In the genomic region with DNA sequence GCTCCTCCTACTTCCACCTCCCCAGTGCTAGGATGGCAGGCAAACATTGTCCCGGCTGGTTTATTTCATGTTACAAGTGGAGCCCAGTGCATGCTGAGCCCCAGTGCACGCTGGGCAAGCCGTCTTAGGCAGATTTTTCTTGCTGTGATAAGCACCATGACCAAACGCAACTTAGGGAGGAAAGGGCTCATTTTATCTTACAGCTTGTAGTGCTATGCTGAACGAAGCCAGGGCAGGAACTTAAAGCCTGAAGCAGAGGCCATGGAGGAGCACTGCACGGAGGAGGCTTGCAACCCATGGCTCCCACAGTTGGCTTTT, we compare ENCODE assay signal across 10 mouse cellular contexts. TPM values are rescaled to one million over a fixed set of nuclear protein-coding genes. Genes with fewer than 3 reads are reported as not detected.
DNase-seq lines count a peak whose midpoint lies in the region; ATAC-seq and TF ChIP-seq lines count a peak whose summit lies in the region.
"Had no signal": no experiment of that assay in that cellular context is flagged by ENCODE, and none has a peak within 500 bp of the region (broad histone marks: within the 10 kb centered on the region; RNA-seq: fewer than 3 reads in every experiment).

No protein-coding gene starts in this region.

- peaks cover 24% of the 10 kb centered on the region for H3K36me3 ChIP-seq in heart, postnatal 0 days (replicated peaks; ENCODE audit: control insufficient read depth, insufficient read depth, low read length)
- no peaks in the 10 kb centered on the region for H3K36me3 ChIP-seq in heart, adult 2 months (ENCODE audit: control insufficient read depth, insufficient read depth, low read length)
- peaks cover 23% of the 10 kb centered on the region for H3K36me3 ChIP-seq in ES-E14 (ENCODE audit: control insufficient read depth, insufficient read depth, low read length, poor library complexity, severe bottlenecking)
- H3K36me3 ChIP-seq in liver, embryonic 15.5 days (replicated peaks), result peaks cover 39% of the 10 kb centered on the region

- no peak for TF ChIP-seq EP300 in heart, postnatal 0 days (IDR thresholded peaks at IDR 0.05; ENCODE audit: low read depth)
- no peak for TF ChIP-seq EP300 in heart, adult 2 months (IDR thresholded peaks at IDR 0.05; ENCODE audit: insufficient read depth, low read depth, low read length)

- H3K27me3 ChIP-seq in heart, postnatal 0 days (ENCODE audit: control insufficient read depth, insufficient read depth, low read length), result no peaks in the 10 kb centered on the region
- H3K27me3 ChIP-seq in heart, adult 2 months (ENCODE audit: control insufficient read depth, insufficient read depth, low read length), result no peaks in the 10 kb centered on the region
- H3K27me3 ChIP-seq in liver, embryonic 15.5 days, result no peaks in the 10 kb centered on the region
- H3K27me3 ChIP-seq: lung, embryonic 15.5 days had no signal

- intact Hi-C loops in heart, adult 2 months (cut with DNase I), result loop anchor here (5.0 kb wide), 1 partner anchor 125 kb away; a partner anchor contains a TSS

- no peak for TF ChIP-seq CTCF in heart, postnatal 0 days (IDR thresholded peaks at IDR 0.05; ENCODE audit: low read depth)
- no peak for TF ChIP-seq CTCF in heart, adult 2 months (IDR thresholded peaks at IDR 0.05)

- peak overlapping the region; percentile 3; the same call in 1 of the 2 replicates for H3K27ac ChIP-seq in heart, postnatal 0 days (ENCODE audit: low read depth)
- no peak overlapping the region for H3K27ac ChIP-seq in heart, adult 2 months
- no peak overlapping the region for H3K27ac ChIP-seq in ES-E14 (ENCODE audit: insufficient read depth, low read depth, low read length, poor library complexity, severe bottlenecking)
- H3K27ac ChIP-seq in liver, embryonic 15.5 days (replicated peaks), result peak overlapping the region; percentile 74
- H3K27ac ChIP-seq: lung, embryonic 15.5 days had no signal

- DNase-seq in embryo, embryonic 10.5 days (ENCODE audit: low spot score), result peak; percentile 13
- DNase-seq in embryo, embryonic 9.5 days (ENCODE audit: extremely low spot score), result no peak
- DNase-seq in heart, postnatal 0 days (ENCODE audit: low spot score), result no peak
- DNase-seq in heart, adult 2 months, result no peak
- DNase-seq in ES-E14 (ENCODE audit: low read depth, low spot score), result no peak
- DNase-seq in urinary bladder, postnatal 36 days (ENCODE audit: low spot score in 2 of 2), result no peak

- TF ChIP-seq POLR2A in heart, adult 2 months (IDR thresholded peaks at IDR 0.05; ENCODE audit: insufficient read depth, low read depth, low read length), result no peak

- ATAC-seq in heart, postnatal 0 days (ENCODE audit: insufficient read depth, low read depth), result no peak; the same call in 1 of the 2 replicates
- peak; percentile 20 for ATAC-seq in liver, embryonic 15.5 days (ENCODE audit: insufficient read depth)
- no peak for ATAC-seq in monocyte, adult 5-6 weeks (replicated peaks; ENCODE audit: insufficient number of reproducible peaks, low FRiP score, low TSS enrichment, poor library complexity, severe bottlenecking)

- H3K79me2 ChIP-seq in heart, adult 2 months (replicated peaks; ENCODE audit: control insufficient read depth, insufficient read depth, low read length), result peaks cover 3% of the 10 kb centered on the region; the same call in 1 of the 2 replicates

- 8% methylated on average over 6 of the region's 6 CpGs for WGBS in heart, postnatal 0 days
- WGBS in heart, adult 2 months, result 16% methylated on average over 6 of the region's 6 CpGs
- WGBS in liver, embryonic 15.5 days (ENCODE audit: insufficient replicate concordance), result 5% methylated on average over 6 of the region's 6 CpGs

- no peaks in the 10 kb centered on the region for H3K9me3 ChIP-seq in heart, postnatal 0 days (replicated peaks; ENCODE audit: control insufficient read depth, low read length)
- no peaks in the 10 kb centered on the region; the same call in 1 of the 2 replicates for H3K9me3 ChIP-seq in ES-E14 (ENCODE audit: control insufficient read depth, insufficient read depth, low read depth, low read length)
- no peaks in the 10 kb centered on the region for H3K9me3 ChIP-seq in liver, embryonic 15.5 days (replicated peaks)
- H3K9me3 ChIP-seq: lung, embryonic 15.5 days had no signal

- H3K4me1 ChIP-seq in heart, postnatal 0 days (ENCODE audit: control insufficient read depth, insufficient read depth), result peaks cover 9% of the 10 kb centered on the region
- H3K4me1 ChIP-seq in heart, adult 2 months (ENCODE audit: control insufficient read depth, insufficient read depth, low read length), result peaks cover 5% of the 10 kb centered on the region
- no peaks in the 10 kb centered on the region; a peak in 1 of 4 replicates for H3K4me1 ChIP-seq in ES-E14 (ENCODE audit: control insufficient read depth in 2 of 2, insufficient read depth in 2 of 2, low read length in 2 of 2, poor library complexity in 1 of 2)
- peaks cover 28% of the 10 kb centered on the region for H3K4me1 ChIP-seq in liver, embryonic 15.5 days (replicated peaks)

- in situ Hi-C loops in ES-E14 (cut with MboI; ENCODE audit: low sequenced_read_pairs in 2 of 2, unreplicated experiment in 2 of 2), result loop anchor here in 1 of 2 experiments (10.0 kb wide), 1 partner anchor 93 kb away; no protein-coding TSS in a partner anchor

- no peak overlapping the region for H3K4me3 ChIP-seq in heart, postnatal 0 days (ENCODE audit: low read depth, low read length)
- no peak overlapping the region for H3K4me3 ChIP-seq in heart, adult 2 months
- H3K4me3 ChIP-seq in ES-E14 (ENCODE audit: insufficient read depth in 1 of 2, low read depth in 1 of 2, low read length in 2 of 2, poor library complexity in 1 of 2, severe bottlenecking in 1 of 2), result no peak overlapping the region
- 0 out of 2 replicates have a peak overlapping the region, but pooled peaks have one; percentile 0 for H3K4me3 ChIP-seq in liver, embryonic 15.5 days (replicated peaks)
- H3K4me3 ChIP-seq: lung, embryonic 15.5 days; myocyte had no signal

- no peak overlapping the region; the same call in 1 of the 2 replicates for H3K9ac ChIP-seq in heart, postnatal 0 days (replicated peaks; ENCODE audit: low read depth, low read length)
- no peak overlapping the region for H3K9ac ChIP-seq in heart, adult 2 months (ENCODE audit: low read depth, low read length)
- H3K9ac ChIP-seq in ES-E14 (ENCODE audit: insufficient read depth, low read depth, low read length, poor library complexity, severe bottlenecking), result peak overlapping the region; percentile 13; the same call in 1 of the 2 replicates
- H3K9ac ChIP-seq in liver, embryonic 15.5 days, result peak overlapping the region; percentile 37; the same call in 1 of the 2 replicates
- H3K9ac ChIP-seq: lung, embryonic 15.5 days had no signal

- no peak overlapping the region; the same call in 1 of the 2 replicates for H3K4me2 ChIP-seq in heart, postnatal 0 days (ENCODE audit: low read depth, low read length)
- H3K4me2 ChIP-seq in liver, embryonic 15.5 days, result peak overlapping the region; percentile 45
- H3K4me2 ChIP-seq: lung, embryonic 15.5 days had no signal

TF ChIP-seq in ES-E14, 5 proteins besides CTCF, POLR2A, EP300 and RAD21:
- TF ChIP-seq CHD2 (IDR thresholded peaks at IDR 0.05; ENCODE audit: low read depth, low read length), result no peak
TF ChIP-seq in ES-E14: peak in this region for 0.

RNA-seq across cellular contexts. Expression of a gene that starts 3.7 kb away (rescaled TPM):
- 74.5 and 86.8 TPM in 2 replicates for total RNA-seq in heart, postnatal 0 days (2014; rRNA removed; ENCODE audit: low replicate concordance)
- 161 and 172 TPM in 2 replicates for polyA plus RNA-seq in heart, postnatal 0 days (2015; fragmentation: Nextera tagmentation; extraction: Ambion mirVana)
- 100 to 1,000 TPM; 101 to 113 TPM for total RNA-seq in heart, adult 2 months (2021)
- 69.6 and 69.9 TPM in 2 replicates for polyA plus RNA-seq in heart, adult 2 months (2012; rRNA removed)
- total RNA-seq in ES-E14 (2012; rRNA removed), result 196 and 239 TPM in 2 replicates
- polyA plus RNA-seq in liver, embryonic 15.5 days (2015; fragmentation: Nextera tagmentation; extraction: Ambion mirVana), result 178 and 180 TPM in 2 replicates
- total RNA-seq in monocyte, adult 5-6 weeks (2017), result 87.5 to 120 TPM (median 97.3 TPM) in 3 replicates

RNA-seq across cellular contexts. Expression of a gene that starts 14.2 kb away (rescaled TPM):
- total RNA-seq in heart, postnatal 0 days (2014; rRNA removed; ENCODE audit: low replicate concordance), result 17.4 and 21.2 TPM in 2 replicates
- 15.2 and 16.9 TPM in 2 replicates for polyA plus RNA-seq in heart, postnatal 0 days (2015; fragmentation: Nextera tagmentation; extraction: Ambion mirVana)
- total RNA-seq in heart, adult 2 months (2021), result 1 to 10 TPM; 5.9 to 6.7 TPM
- 11.9 and 18.8 TPM in 2 replicates for polyA plus RNA-seq in heart, adult 2 months (2012; rRNA removed)
- total RNA-seq in ES-E14 (2012; rRNA removed), result 179 and 287 TPM in 2 replicates
- 55.0 and 61.3 TPM in 2 replicates for polyA plus RNA-seq in liver, embryonic 15.5 days (2015; fragmentation: Nextera tagmentation; extraction: Ambion mirVana)
- 24.4 to 44.1 TPM (median 26.9 TPM) in 3 replicates for total RNA-seq in monocyte, adult 5-6 weeks (2017)

RNA-seq across cellular contexts. Expression of a gene that starts 22.6 kb away (rescaled TPM):
- total RNA-seq in heart, postnatal 0 days (2014; rRNA removed; ENCODE audit: low replicate concordance), result 0.43 TPM in 1 of 2 replicates, not detected in the other
- 2.0 and 2.3 TPM in 2 replicates for polyA plus RNA-seq in heart, postnatal 0 days (2015; fragmentation: Nextera tagmentation; extraction: Ambion mirVana)
- total RNA-seq in heart, adult 2 months (2021), result 1 to 10 TPM; 3.9 to 4.0 TPM
- polyA plus RNA-seq in heart, adult 2 months (2012; rRNA removed), result 4.0 and 5.4 TPM in 2 replicates
- total RNA-seq in ES-E14 (2012; rRNA removed), result 4.1 and 4.4 TPM in 2 replicates
- 9.1 and 10.6 TPM in 2 replicates for polyA plus RNA-seq in liver, embryonic 15.5 days (2015; fragmentation: Nextera tagmentation; extraction: Ambion mirVana)
- total RNA-seq in monocyte, adult 5-6 weeks (2017), result 0.49 to 0.57 TPM in 2 of 3 replicates, not detected in the other

RNA-seq across cellular contexts. Expression of a gene that starts 33.7 kb away (rescaled TPM):
- total RNA-seq in heart, postnatal 0 days (2014; rRNA removed; ENCODE audit: low replicate concordance), result 4.0 and 6.8 TPM in 2 replicates
- 4.9 and 5.3 TPM in 2 replicates for polyA plus RNA-seq in heart, postnatal 0 days (2015; fragmentation: Nextera tagmentation; extraction: Ambion mirVana)
- total RNA-seq in heart, adult 2 months (2021), result 1 to 10 TPM; 3.9 to 4.3 TPM
- 16.4 and 21.2 TPM in 2 replicates for polyA plus RNA-seq in heart, adult 2 months (2012; rRNA removed)
- 8.3 and 16.5 TPM in 2 replicates for total RNA-seq in ES-E14 (2012; rRNA removed)
- polyA plus RNA-seq in liver, embryonic 15.5 days (2015; fragmentation: Nextera tagmentation; extraction: Ambion mirVana), result 5.0 and 7.0 TPM in 2 replicates
- 5.2 to 12.0 TPM (median 11.8 TPM) in 3 replicates for total RNA-seq in monocyte, adult 5-6 weeks (2017)

RNA-seq across cellular contexts. Expression of a gene that starts 57.6 kb away (rescaled TPM):
- total RNA-seq in heart, postnatal 0 days (2014; rRNA removed; ENCODE audit: low replicate concordance), result 27.4 and 56.9 TPM in 2 replicates
- 15.4 and 16.1 TPM in 2 replicates for polyA plus RNA-seq in heart, postnatal 0 days (2015; fragmentation: Nextera tagmentation; extraction: Ambion mirVana)
- 10 to 100 TPM; 11.1 to 11.6 TPM for total RNA-seq in heart, adult 2 months (2021)
- 9.1 and 11.7 TPM in 2 replicates for polyA plus RNA-seq in heart, adult 2 months (2012; rRNA removed)
- total RNA-seq in ES-E14 (2012; rRNA removed), result 122 and 124 TPM in 2 replicates
- polyA plus RNA-seq in liver, embryonic 15.5 days (2015; fragmentation: Nextera tagmentation; extraction: Ambion mirVana), result 54.5 and 59.1 TPM in 2 replicates
- total RNA-seq in monocyte, adult 5-6 weeks (2017), result 44.6 to 108 TPM (median 56.9 TPM) in 3 replicates

Comparison
In these comparisons a context has a peak if more than half of its experiments do, and no peak if none do; other contexts are left out.
1. H3K27ac ChIP-seq: peak in heart, postnatal 0 days (single experiment) and liver, embryonic 15.5 days (single experiment); none in heart, adult 2 months (single experiment) and ES-E14 (single experiment).
2. H3K9ac ChIP-seq: peak in ES-E14 (single experiment) and liver, embryonic 15.5 days (single experiment); none in heart, postnatal 0 days (single experiment) and heart, adult 2 months (single experiment).